Mouse (Mus musculus) layer of hippocampus, adult 18-20 months (tissue): ENCODE data around the gene Sgcd. TPM values are rescaled to one million over a fixed set of nuclear protein-coding genes. Genes with fewer than 3 reads are reported as not detected.

Experiments
- DNase-seq, 2 experiments: peaks; one replicate each; pipeline ENCODE4 v3.0.0; 2022; ENCODE audit warnings: low spot score in 2 of 2
- total RNA-seq, 2 experiments: library from RNA; stranded (reverse); gene quantifications; 2 replicates each; pipeline ENCODE4 v1.2.3; 2021

The Sgcd gene
- total RNA-seq, 2 experiments from 2014 or later, result 10.0 to 11.4 TPM

DNA sequence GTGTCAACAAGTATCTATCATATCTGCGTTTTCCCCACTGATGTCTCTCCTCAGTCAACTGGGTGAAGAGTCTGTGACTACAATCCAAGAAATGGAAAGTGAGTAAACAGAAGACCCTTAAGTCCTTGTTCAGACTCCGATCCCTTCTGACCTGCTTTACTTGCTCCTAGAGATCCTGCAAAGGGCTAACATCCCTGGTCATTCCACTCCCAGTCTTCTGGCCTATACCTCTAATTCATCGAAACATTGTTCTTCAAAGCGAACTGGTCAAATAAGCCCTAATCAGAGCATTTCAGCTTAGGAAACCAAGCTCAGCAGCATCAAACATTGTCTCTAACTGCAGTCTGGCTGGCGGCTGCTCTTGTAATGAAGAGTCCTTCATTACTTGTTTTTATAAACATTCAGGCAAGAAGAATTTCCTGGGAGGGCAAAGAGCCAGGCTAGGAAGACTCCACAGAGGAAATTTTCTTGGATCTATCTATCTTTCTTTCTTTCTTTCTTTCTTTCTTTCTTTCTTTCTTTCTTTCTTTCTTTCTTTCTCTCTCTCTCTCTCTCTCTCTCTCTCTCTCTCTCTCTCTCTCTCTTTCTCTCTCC, 833.8 kb downstream of the Sgcd start:
- DNase-seq, result no peak

DNA sequence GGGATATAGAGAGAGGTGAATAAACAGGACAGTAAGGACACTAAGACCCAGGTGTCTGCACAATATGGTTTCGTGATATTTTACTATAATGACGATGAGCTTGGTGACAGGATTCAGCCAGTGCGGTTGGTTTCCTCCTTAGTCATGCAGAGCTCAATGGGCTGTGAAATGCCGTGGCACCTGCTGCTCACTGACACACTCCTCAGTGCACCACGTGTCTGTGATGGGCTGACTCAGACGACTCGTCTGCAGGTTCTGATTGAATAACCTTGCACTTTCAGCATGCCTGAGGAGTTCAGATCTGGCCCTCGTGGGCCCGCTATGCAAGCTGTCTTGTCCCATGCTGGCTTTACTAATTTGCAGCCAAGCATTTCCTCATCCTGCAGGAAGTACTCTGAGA, 839.2 kb downstream of the Sgcd start:
- no peak for DNase-seq

- no peak for DNase-seq
Observed at GRCm38 (mm10) chr11:47139867-47140266, 848.9 kb downstream of the Sgcd start.

DNA sequence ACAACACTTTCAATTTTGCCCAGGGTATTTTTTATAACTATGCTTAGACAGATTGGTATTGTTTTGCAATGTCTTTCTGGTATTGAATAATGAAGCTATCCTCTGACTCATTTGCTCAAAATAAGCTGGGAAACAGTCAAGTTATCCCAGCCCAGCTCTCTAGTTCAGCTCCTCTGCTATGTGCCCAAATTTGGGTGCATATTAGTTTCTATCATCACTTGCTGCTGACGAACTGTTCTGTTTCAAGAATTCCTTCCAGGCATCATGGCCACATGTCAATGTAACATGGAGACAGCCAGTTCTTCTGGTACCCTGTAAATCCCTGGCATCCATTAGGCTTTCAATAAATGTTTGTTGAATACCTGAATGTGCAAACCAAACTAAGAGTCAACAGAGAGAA, 849.5 kb downstream of the Sgcd start:
- peak in 1 of 2 experiments; percentile 59 for DNase-seq

DNA sequence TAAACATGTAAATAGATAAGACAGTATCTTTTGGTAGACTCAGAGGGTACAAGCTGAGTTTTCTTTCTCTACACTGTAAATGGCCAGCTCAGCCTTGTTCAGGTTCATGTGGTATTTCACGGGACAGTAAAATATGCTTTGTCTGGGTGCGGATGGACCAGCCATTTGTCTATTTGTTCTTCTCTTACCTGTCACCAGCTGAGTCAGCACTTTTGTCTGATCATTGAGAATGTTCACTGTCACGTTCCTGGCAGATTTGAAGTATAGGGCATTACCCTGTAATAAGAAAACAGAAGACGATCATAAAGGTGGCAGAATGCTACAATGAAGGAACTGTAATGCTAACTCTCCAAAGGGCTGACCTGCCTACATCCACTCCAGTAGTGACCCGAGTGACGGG, 856.4 kb downstream of the Sgcd start:
- no peak for DNase-seq

DNA sequence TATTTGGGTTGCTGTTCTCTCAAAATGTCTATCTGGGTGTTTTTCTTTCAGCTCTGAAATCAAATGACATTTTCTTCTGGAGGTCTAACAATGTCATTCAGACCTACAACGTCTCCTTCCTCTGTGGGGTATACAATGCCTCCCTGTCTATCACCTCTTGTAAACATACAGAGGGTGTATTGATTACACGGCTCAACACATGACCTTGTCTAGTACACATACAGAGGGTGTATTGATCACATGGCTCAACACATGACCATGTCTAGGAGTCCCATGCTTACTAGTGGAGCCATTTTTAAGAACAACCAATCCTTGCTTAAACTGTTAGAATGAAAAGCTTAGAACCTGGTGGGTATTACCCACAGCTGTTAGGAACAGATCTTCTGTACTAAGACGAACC, 858.3 kb downstream of the Sgcd start:
- no peak for DNase-seq

DNA sequence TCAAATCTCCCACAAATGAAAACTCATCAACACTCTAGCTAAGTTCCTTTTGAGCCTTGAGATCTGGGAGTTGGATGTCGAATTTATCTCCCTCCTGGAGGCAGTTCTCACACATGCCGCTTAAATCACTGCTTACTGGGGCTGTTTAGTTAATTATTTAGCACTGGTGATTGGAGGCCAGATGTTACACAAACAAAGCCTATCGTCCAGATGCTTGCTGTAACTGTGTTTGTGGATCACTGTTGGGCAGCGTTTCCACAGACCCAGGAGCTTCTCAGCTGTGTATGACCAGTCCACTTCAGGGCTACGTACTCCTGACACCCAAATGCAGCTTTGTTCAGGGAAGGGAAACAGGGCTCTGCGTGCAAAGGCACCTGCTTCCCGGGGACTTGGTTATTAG, 858.8 kb downstream of the Sgcd start:
- DNase-seq, result no peak

DNA sequence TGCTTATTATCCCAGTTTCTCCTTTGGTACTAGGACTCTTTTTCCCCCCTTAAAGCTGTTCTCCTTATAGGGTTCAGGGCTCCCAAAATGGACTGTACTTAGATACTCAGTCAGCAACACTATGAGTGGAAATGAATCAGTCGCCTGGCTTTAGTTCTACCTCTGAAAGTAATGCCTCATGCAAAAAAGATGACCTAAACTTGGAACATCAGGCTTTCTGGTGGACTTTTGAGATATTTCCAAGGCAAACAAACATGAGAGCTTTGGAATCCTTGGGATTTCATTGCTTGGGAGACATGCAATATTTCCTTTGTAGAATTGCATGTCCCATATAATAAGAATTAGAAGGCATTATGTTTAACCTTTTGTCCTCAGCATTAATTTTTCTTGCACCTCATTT, 859.6 kb downstream of the Sgcd start:
- DNase-seq, result no peak

GRCm38 (mm10) chr11:47128331-47128730, 860.4 kb downstream of the Sgcd start:
- DNase-seq, result no peak

DNA sequence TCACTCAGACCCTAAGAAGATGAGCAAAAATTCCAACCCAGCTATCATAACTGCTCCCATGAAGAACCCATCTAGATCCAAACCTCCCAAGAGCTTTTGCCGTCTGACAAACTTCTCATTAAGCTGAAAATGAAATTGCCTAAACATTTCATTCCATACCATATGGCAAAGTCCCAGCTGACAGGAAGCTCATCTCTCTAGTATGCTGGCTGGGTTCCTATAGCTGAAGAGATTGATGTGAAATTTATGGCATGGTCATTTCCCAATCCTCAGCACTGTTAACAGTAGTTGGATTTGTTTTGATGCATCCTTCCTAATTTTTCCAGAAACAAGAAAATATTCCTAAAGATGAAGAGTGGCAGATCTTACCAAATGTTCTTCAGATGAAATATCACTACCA, 867.9 kb downstream of the Sgcd start:
- no peak for DNase-seq

DNA sequence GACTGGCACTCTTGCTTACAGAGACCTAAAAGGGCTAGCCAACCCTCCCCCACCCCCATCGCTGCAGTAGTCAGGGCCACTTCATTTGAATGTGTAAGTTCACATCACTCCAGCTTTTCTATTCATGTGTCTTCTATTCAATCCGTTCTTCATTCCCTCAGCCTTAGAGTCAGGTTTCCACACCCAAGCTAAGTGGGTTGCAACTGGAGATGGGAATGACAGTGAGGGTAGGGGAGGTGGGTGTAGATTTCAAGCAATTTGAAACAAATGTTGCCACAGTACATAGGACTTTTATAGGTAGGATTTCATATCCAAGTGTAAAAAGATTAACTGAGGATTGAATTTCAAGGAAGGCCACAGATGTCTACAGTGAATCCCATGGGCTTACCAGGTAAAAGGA, 870.9 kb downstream of the Sgcd start:
- DNase-seq, result no peak

GRCm38 (mm10) chr11:47114366-47114765, 874.4 kb downstream of the Sgcd start:
- no peak for DNase-seq

DNA sequence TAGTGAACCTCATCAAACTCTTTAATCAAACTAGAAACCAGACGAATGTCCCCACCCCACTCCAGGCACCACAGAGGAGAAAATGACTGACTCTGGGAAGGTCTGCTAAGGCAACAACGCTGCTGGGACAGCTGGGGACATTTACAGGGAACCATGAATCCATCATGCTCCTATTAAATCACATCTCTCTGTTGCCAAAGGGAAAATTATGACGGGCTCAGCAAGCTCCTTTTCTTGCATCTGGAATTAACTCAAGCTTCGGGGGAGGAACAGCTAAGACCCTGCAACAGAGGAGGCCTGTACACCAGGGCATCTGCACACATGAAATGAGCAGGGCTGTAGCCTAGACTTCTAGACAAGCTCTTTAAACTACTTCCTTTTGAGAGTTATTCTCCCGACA, 875.7 kb downstream of the Sgcd start:
- no peak for DNase-seq

DNA sequence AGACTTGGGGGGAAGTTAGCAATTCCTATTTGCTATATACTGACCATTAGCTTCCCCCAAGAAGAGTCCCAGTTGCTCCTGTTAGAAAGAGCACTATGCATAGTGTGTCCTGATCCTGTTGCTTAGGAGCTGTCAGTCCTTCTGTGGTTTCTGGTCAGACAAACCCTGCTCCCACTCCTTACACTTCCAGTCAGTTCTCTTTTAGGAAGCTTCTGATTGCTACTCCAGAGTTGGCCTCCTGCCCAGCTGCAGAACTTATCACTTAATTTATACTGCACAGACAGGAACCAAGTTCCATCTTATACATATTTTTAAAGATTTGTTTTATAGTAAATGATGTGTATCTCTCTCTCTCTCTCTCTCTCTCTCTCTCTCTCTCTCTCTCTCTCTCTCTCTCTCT, 878.5 kb downstream of the Sgcd start:
- DNase-seq, result no peak

DNA sequence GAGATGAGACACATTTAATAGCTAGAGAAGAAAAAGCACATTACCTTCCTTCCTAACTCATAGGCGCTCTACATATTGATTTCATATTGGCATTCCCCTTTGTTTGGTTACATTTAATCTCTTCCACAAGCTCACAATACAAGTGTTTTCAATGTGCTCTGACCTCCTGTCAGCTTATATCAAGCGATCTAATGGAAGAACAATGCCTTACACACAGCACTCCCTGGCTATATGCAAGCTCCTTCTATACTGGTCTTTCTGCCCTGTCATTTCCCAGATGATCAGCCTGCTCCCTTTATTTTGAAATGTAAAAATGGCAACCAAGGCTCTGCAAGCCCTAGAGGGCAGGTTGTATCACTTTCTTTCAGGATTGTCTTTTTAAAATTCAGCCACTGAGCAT, 881.1 kb downstream of the Sgcd start:
- no peak for DNase-seq

DNA sequence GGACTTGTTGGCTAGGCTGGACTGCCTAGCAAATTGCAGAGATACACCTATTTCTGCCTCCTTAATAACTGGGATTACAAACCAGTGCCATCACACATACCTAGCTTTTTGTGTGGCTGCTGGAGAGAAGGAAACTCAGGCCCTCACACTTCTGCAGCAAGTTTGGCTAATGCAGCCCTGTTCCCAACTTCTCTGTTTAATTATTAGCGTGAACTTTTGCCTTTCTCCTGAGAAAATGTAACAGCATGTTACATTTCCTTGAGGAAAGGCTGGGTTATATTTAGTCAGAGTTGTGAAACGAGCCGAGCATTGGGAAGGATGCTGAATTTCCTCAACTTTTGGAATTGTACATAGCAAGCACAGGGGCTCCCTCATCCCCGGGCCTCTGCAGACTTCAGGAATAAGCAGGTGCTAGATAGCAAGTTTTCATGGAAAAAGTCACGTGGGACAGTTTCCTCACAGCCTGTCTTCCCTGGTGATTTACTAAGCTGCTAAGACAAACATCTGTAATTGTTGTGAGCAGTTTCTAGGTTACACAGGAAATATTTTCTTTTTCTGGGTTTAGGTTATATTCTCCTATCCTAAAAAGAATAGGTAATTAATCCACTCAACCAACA, 895.4 kb downstream of the Sgcd start:
- no peak for DNase-seq

DNA sequence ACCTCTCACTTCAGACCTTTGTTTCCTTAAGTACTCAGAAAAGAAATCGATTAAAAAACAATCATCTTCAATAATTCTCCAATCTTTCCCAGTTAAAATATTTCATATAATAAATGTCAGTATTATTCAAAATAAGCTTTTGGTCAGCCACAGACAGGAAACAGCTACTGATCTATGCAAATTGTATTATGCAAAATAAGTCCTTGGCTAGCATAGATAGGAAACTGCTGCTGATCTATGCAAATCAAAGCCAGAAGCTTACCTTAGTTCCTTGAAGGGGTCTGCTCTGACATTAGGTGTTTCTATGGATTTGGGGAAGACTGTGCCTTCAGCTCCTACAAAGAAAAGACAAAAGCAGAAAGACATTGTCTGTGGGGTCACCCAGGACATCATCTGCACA, 906.3 kb downstream of the Sgcd start:
- DNase-seq, result no peak

DNA sequence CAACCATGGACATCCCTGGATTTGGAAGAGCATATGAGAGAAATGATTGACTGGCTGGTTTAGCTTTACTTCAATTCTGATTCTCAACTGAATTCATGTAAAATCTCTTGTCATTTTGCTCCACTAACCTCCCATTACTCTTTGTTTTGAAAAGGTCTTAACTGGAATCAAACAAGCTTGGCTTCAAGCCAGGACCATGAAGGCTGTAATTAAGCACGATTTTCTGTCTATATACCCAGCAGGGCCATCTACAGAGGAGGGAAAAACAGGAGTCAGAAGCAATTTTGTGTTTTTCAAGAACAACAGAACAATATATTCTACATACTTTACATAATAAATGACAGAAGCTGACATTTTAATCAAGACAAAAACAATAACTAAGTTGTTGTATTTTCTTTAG, 915.2 kb downstream of the Sgcd start:
- DNase-seq, result no peak

DNA sequence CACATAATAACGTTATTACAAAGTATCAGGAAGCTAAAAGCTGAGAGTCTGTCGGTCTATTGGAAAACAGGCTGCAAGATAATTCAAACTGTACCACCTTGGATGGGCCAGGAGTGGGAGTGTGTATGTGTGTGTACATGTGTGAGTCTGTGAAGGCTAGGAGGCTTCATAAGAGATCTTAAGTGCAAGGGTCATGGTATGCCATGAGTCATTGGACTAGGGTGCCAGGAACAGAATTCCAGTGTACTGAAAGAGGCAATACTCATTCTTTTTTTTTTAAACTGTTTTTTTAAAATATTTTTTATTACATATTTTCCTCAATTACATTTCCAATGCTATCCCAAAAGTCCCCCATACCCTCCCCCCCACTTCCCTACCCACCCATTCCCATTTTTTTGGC, 917.6 kb downstream of the Sgcd start:
- DNase-seq, result no peak

GRCm38 (mm10) chr11:47069769-47070384, 918.9 kb downstream of the Sgcd start:
- no peak for DNase-seq

GRCm38 (mm10) chr11:47063690-47064089, 925.1 kb downstream of the Sgcd start:
- no peak for DNase-seq

DNA sequence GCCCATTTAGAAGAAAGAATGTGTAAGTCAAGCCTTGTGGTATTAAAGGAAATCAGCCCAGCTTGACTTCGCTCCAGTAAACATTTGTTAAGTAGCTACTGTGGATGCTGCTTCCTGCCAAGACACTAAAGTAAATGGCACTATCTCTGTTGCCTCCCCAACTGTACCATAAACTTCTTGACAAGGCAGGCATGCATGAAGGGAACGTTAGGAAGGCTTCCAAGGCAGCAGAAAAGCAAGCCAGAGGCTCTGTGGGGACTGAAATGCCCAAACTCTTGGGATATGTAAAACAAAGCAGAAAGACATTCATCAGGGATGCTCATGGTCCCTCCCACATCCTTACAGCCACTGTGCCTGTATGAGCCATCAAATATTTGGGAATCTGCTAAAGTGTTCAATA, 938.4 kb downstream of the Sgcd start:
- DNase-seq, result no peak

DNA sequence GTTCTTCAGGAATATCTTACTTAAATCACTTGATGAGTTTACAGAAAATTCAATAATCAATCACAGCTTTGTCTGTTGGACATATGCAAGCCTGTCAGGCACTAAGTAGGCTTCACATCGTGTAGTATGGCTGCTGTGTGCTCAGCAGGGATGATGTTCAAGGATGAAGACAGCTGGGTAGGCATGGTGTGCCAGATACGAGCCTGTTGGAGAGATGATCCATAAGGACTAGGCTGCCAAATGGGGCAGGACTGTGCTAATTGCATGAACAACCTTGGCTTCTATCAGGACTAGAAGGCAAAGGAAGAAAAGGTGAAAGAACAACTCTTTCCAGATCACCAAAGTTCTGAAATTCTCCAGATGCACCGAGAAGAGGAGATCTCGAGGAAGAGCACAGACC, 939.0 kb downstream of the Sgcd start:
- no peak for DNase-seq
